Mouse (Mus musculus) spleen, adult 12 weeks (tissue): Measurements from ENCODE around the gene Ifit1bl1.
"Not testable (repeated sequence)": the region's sequence is repeated elsewhere in the genome, so short reads cannot be mapped to it uniquely, and the experiment has no call there.

ENCODE experiments used
- DNase-seq: peaks from one replicate; pipeline ENCODE4 v3.0.0; 2022; ENCODE audit warnings: low spot score

Ifit1bl1 gene

DNA sequence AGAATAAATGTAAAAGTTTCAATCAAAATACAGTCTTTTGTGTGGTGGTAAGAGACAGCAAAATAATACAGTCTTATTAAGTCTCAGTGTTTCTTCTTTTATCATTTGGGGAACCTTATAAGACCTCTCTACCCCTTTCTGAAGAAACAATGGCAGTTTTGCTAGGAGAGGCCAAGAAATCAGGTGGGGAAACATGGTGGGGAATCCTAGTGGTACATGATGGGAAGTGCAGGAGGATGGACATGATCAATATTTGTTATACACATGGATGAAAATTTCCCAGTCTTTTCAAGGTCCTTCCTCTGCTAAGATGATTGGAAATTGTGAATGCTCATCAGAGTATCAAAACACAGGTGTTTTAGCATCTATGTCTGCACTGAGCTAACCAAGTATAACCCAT, 12.8 kb downstream of the Ifit1bl1 start:
- DNase-seq: no peak

DNA sequence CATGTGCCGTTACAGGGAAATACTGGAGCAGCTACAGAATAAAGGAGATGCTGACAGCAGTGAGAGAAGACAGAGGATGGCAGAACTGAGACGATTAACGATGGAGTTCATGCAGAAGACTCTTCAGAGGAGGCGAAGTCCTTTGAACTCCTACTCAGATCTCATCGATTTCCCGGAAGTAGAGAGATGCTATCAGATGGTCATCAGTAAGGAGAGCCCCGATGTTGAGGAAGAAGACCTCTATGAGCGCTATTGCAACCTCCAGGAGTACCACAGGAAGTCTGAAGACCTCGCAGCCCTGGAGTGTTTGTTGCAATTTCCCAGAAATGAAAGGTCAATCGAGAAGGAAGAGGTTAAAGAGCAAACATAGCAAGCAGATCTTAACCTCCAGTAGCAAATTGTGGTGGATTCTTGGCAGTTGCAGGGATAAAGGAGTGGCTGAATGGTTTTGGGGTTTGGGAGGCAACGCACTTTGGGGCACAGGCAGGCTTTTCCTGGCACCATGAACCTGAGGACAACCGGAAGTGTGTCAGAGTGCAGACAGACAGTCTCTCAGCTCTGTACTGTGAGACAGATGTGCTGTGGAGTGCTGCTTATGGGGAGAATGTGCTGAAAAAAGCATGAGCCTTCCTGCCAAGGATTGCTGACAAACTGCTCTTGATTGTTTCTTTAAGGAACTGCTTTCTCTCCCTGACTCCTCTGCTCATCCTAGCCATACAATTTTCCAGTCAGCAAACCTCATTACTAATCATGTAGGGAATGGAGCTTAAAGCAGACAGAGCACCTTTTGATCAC, 13.7 kb downstream of the Ifit1bl1 start:
- not testable (repeated sequence) for DNase-seq

DNA sequence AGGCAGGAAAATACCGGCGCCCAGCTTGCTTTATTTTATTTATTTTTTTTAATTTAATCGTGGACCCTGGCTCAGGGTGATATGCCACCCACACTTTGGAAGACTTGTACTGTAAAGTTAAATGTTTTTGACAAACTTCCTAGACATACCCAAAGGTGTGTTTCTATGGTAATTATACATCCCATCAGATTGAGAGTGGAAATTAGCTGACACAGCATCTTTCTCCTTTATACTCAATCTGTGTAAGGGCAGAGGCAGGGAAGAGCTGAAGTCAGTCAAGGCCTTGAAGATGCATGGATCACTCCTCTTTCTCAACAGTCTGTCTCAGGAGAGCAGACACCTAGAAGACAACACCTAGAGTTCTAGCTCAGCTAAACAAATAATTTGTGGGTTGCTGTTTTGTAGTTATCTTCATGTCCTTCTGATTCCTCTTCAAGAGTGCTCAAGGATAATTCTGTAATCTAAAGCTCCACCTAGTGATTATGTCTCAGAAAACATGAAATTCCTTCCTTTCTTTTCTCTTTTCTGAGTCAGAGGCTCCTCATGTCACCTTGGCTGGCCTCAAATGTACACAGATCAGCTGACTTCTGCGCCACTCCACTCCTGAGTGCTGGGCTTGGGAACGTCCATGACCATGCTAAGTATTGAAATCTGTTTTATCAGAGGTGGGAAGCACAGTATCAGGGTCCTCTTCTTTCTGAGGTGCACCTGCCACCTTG, 15.9 kb downstream of the Ifit1bl1 start:
- not testable (repeated sequence) for DNase-seq

DNA sequence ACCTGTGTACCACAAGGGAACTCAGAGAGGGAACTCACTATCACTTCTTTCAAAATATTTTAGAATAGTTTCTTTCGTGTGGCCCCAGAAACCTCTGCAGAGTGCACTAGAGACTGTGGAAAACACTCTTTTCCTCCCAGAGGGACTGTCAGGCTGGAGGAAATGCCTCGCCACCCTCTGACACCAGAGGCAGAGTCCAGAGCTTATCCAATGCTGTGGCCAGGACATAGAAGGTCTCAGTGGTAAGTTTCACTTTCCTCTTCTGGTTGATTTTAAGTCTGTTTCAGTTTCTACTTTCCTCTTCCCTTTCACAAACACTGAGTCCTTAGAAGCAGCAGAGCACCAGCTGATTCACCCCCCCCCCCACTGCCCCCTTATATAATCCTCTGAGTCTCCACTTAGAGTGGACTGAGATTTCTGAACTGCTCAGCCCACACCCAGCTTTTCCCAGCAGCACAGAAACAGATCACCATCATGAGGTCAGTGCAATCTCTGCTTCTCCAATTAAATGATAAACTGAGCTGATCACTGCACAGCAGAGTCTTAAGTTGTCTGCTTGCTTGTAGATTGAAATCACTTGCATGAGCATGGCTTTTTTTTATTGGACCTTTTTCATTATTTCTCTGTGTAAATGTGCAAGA, 18.5 kb downstream of the Ifit1bl1 start, which contains the start of gene Ifit3:
Gene Ifit3, plus strand, starts transcription at position 406 of the 641 bp plus-strand sequence.
- not testable (repeated sequence) for DNase-seq

DNA sequence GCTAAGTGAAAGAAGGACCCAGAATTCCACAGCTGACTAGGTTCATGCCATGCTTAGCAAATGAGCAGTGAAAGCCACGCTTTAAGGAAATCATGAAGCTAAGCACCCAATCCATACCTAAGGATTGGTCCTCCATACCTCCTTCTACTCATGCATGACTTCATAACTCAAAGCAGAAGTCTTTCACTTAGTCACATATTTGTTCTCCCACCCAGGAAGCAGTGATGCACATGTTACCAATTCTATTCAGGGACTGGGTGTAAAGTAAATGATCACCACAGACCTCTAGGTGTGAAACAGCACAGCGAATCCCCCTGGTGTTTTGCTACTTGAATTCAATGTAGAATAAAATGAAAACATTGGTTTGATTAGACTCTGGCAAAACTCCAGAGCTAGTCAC, 19.1 kb downstream of the Ifit1bl1 start:
- not testable (repeated sequence) for DNase-seq

DNA sequence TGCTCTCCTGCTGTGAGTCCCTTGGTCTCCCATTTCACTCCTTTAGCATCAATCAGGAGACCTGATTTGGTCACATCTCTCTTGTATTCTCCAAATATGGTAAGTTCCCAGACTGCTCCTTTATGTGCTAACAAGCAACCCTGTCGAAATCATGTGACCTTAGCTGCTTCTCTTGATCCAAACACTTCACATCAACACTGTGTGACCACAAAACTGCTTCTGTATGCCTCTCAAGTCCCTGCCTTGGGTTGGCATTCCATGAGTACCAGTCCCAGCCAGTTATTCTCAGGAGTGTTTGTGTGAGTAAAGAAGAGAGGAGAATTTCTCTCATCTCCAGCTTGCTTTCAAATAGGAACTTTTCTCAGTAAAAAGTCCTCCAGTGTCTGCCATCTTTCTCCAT, 24.6 kb downstream of the Ifit1bl1 start:
- DNase-seq: no peak

DNA sequence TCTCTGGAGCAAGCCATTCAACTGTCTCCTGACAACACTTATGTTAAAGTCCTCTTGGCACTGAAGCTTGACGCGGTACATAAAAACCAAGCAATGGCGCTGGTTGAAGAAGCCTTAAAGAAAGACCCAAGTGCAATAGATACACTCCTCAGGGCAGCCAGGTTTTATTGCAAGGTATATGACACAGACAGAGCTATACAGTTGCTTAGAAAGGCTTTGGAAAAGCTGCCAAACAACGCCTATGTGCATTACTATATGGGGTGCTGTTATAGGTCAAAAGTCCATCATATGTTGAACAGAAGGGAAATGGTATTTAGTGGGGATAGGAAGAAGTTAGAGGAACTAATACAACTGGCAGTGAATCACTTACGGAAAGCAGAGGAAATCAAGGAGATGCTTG, 28.1 kb downstream of the Ifit1bl1 start:
- no peak for DNase-seq

DNA sequence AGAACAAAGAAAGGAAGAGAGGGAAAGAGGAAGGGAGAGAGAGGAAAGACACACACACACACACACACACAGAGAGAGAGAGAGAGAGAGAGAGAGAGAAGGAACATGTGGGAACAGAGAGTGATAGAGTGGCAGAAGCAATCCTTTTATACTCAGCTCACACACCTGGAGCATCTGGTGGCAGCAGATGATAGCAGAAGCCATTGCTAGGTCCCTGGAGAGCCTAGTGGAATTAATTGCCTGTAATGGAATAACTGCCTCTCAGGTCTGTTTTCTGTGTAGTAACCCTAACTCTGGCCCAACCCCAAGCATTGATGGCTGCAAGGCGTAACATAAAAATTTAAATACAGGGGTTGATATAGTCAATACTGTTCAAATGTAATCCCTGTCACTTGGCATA, 30.7 kb downstream of the Ifit1bl1 start:
- no peak for DNase-seq

DNA sequence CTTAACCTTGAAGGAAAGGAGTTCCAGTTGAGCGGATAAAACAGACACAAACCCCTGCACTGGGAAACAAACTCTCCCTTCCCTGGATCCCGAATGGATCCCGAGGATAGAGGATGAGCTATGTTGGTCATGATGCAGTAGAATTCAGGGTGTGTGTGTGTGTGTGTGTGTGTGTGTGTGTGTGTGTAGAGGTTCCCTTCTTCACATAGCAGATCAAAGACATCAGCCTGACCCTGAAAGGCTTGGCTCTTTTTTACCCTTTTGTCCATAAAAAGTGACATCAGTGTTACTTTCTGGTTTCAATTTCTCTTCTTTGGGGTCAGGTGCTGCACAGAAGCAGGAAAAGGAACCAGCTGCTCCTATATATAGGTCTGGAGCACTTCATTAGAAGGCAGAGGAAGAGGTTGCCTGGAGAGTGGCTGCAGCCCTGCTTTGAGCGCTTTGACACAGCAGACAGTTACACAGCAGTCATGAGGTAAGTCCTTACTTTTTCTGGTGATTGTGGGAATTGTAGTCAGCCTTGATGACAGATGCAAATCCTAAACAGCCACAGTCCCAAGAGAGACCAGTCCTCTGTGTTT, 31.8 kb downstream of the Ifit1bl1 start:
- no peak for DNase-seq

DNA sequence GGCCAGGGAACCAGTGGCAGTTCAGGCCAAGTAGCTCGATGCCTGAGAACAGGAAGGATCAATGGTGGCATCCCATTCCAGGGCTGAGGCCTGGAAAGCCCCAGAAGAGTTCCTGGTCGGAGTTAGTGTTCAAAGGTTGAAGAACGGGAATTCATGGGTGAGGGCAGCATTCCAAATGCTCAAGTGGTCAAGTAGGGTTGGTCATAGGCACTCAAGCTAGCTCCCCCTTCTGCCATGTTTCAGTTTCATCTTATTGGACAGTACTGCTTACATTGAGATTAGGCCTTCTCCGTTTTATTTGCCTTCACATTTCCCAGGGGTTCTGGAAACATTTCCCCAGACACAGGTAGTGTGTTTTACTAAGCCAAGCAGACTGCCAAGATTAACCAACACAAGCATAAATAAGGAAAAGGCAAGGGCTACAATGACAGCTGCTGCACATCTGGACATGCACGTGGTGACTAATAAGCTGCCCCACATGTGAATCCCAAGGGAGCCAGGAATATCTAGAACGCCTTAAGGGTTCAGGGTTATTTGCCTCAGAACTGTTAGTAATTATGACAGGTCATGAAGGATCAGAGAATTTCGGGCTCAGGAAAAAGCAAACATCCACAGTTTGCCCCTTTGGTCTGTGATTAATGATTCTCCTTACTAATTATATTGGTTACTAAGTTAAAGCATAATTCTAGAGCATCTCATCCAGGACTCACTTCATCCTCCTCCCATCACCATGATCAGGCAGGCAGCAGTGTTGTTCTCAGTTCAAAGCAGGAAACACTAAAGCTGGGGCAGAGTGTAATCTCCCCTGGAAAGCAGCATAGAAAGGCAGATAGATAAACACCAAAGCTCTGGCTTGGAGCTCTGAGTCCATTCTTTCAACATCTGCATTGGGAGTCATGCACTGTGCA, 32.5 kb downstream of the Ifit1bl1 start:
- no peak for DNase-seq

DNA sequence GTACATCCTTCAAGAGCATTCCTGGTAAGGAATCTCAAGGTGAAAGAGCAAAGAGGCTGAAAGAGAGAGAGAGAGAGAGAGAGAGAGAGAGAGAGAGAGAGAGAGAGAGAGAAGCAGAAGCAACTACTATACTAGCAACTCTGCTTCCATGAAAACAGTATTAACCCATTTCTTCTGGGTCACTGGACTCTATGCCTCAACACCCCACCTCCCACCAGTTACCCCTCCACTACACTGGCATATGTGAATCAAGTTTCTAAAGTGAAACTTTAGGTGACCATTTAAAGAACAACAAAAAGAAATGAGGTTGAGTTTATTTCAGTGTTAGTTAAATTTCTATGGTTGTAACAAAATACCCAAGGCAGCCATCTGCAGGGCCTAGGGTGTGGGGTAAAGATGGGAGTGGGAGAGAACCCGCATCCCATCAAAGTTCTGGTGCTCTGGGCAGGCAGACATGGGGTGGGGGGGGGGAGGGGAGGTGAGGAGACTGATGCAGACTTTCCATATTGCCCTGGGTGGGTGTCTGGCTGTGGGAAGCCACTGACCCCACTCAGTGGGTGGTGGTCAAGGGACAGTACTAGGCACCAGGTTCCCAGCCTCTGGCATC, 35.5 kb downstream of the Ifit1bl1 start:
- DNase-seq: no peak

DNA sequence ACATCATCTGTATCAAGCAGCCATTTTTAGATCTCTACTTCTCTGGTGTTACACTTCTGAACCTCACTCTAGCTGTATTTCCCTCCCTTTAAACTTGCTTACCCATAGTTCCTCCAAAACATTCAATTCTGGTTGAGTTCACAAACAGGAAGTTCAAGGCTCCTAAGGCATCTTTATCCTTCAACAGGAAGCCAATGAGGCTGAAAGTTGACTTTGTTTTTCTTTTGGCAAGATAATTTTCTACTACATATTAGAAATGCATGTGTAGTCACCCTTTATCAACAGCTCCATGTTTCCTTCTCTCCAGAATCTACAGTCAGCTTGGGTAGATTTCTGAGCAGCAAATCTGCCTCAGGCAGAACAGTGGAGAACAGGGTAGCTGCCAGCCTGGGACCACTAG, 39.2 kb downstream of the Ifit1bl1 start:
- DNase-seq: no peak

DNA sequence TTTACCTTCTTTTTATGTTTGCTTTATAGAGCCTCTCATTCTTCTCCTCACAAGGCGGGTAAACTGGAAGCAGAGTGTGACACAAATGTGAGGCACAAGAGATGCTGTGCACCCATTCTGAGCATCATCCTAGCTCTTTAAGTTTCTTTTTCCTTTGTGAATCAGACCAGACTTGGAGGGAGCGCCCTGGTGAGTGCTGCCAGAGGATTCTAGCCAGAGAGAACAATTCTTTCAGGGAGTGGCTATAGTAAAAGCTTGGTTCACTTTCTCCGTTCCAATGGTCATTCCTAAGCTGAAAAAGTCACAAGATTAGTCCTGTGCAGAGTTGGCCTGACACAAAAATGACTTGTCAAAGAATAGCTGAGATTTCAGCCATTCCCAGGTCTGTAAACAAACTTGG, 45.1 kb downstream of the Ifit1bl1 start:
- DNase-seq: no peak

DNA sequence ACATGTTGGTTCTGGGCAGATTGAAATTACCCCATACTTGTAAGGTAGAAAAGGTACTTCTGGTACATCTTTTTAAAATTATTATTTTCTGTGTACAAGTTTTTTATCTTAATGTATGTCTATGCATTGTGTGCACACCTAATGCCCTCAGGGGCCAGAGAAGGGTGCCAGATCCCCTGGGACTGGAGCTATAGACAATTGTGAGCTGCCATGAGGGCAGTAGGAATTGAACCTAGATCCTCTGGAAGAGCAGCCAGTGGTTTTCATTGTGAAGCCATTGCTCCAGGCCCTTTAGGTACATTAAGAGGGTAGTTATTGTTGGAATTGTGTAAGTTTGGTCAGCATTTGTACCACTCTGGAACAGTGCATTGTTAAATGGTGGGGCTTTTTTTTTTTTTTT, 47.7 kb downstream of the Ifit1bl1 start:
- DNase-seq: no peak

DNA sequence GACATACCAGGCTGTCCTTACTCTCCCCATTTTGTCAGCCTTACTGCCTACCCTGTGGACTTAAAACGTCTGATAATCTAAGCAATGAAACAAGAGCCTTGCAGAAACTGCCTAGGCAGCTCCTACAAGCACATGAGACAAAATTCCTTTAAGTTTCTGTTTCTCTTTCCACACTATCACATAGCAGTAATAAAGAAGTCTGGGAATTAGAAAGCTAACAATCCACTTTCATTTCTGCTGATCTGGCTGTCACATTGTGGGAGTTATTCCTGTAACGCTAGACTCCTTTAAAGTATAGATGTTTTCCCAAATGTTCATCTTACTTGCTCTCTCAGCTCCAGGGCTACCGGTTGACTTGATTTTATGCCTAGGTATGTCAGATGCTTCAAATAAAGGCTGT, 48.2 kb downstream of the Ifit1bl1 start:
- DNase-seq: no peak

DNA sequence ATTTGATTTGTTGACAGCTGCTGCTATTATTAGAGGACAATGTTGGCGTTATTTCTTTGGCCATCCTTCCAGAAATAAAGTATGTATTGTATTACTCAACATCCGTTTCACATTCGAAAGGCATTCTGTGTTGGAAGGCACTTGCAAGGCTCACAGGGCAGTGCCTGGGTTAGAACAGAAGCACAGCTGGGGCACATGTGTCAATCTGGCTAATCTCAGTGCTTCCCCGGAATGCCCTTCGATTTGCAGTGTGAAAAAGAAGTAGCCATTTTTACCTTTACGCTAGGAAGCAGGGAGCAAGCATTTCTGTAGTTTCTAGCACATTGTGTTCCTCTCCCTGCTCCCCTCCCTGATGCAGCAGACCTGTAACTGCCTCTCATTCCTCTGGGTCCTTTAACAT, 48.7 kb downstream of the Ifit1bl1 start:
- no peak for DNase-seq

DNA sequence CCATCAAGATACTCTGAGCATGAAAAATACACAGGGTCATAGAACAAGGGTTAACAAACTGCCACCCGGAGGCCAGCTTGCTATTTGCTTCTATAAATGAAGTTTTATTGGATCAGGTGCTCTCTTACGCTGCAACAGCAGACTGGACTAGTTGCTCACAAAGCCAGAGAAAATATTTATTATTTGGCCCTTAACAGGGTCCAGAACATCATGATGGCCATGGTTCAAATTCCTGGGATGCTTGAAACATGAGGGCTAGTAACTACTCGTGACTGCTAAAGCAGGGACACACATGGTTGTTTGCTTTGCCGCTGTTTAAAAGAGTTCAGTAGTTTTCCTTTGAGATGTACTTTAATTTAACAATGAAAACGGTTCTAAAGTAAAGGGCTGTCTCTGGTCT, 49.8 kb downstream of the Ifit1bl1 start:
- DNase-seq: no peak

DNA sequence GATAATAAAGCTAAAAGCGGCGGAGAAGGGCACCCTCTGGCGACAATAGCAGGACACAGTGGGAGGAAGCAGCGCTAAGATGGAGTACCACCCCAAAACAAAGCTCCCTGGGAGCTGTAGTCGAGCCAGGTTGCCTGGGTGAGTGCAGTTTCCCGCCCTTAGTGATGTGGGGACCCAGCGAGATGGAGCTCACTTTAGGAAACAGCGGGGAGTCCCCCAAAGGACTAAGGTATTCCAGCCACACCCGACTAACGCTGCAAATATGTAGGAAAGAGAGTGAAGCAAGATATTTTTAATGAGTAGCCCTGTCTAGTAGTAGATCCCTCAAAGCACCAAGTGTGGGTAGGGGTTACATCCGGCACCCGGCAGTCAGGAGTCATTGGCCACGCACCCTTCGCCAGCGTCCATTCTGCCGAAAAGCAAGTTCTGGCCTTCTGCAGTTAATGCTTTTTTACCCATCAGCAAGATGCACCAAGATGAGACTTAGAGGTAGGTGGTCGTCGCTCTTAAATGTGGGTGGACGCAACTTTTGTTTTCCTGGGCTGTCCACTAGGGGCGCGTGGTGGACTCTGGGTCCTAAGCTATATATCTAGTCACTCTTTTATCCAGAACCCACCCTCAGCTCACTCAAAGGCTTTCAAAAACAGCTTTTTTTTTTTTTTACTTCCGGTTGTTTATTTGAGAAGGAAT, 51.1 kb downstream of the Ifit1bl1 start, which contains the start of gene Ifit2:
Gene Ifit2, plus strand, starts transcription at position 161 of the 690 bp plus-strand sequence.
- DNase-seq: peak; percentile 62

DNA sequence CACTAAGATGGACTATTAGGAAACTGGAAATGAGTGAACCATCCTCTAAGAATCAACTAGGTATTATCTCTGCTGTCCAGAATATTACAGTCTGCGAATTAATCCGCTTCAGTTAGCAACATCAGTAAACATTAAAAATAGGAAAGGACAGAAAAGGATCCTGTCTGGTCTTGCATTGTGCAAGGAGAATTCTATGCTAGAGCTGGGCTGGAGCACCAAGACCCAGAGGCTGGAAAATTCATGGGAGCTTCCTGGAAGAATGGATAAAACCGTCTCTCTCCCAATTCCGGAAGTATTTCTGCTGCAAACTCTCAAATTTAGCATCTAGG, 51.6 kb downstream of the Ifit1bl1 start:
- DNase-seq: no peak

DNA sequence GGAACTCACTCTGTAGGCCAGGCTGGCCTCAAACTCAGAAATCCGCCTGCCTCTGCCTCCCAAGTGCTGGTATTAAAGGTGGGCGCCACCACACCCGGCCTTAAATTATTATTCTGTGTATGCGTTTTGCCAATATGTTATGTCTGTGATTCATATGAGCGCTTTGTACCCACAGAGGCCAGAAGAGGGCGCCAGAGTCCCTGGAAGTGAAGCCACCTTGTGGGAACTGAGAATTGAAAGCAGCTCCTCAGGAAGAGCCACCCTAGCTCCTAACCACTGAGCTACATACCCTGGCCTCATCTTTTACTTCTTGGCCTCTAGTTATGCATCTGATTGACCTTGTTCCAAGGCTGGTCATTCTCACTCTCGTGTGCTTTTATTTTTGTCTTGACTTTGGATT, 53.8 kb downstream of the Ifit1bl1 start:
- peak; percentile 76 for DNase-seq

DNA sequence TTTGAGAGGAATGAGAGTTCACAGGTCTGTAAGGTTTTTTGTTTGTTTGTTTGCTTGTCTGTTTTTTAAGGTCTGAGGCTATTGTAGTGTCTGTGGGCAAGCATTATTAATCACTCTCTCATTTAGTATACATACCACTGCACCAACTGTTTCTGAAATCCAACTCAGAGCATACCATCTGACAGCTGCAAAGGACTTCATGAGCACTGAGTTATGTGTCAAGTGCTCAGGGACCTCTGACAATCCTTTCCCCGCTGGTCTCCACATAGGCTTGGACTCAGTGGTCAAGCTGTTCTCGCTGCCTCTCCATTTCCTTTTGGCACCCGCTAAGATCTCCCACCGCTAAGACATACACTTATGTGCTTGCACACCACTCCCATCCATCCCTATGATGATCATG, 55.5 kb downstream of the Ifit1bl1 start:
- DNase-seq: no peak
